Mouse (Mus musculus) Muller cell, postnatal 12 days (primary cell): ENCODE results near the gene Tyrp1.

ENCODE experiments used
- DNase-seq: peaks from one replicate; pipeline ENCODE4 v3.0.0-alpha.2; 2015; ENCODE audit errors: inconsistent ontology term

Gene Tyrp1

DNA sequence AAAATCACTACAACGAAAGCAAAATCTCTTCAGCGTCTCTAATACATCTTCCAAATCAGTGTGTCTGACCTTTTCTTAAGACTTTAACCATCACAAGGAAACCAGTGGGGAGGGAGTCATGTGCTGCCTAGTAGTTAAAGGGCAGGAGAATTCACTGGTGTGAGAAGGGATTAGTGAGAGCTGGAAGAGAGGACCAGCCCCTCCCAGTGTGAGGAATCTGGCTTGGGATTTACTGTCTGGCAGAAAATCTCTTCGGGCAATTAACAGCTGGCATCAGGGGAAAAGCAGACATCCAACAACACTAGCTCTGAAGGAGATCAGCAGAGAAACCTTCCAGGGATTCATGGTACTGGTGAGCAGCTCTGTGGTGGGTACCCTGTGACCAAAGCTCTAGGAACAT is at the start of gene Tyrp1:
TSS of gene Tyrp1 (plus strand) at position 74 of the 400 bp plus-strand sequence.
- DNase-seq = peak; percentile 47

DNA sequence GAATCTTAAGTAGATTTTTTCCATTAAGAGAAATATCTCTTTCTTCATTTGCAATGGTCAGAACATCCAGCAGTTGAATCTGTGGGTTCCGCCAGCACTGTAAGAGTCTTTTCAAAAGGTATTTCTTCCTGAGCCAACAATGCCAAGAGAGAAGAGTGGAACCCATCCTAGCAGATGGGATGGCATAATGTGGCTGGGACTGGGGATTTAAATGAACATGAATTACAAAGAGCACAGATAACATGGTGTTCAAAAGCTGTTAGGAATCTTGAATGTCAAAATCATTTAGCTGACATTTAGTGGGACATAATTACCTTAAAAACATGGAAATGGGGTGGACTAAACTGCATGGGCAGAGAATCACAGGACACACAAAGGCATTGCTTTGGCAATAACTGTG is 45.6 kb upstream of the Tyrp1 start:
- DNase-seq = no peak

DNA sequence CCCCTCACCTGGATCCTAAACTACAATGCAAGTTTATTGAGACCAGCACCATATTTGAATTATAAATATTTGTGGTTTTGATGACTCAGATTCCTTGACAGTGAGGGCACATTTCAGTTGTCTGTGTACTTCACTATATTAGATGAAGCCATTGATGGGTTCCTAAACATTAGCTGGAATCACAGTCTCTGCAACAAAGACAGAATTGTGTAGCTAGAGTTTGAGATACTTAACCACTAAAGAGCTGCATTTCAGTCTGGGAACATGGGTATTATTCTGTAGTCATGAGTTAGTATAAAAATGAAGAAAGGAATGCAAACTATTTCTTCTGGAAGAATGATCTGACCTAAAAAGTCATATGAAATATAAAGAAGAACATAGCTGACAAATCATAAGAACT is 14.4 kb upstream of the Tyrp1 start:
- peak; percentile 92 for DNase-seq

DNA sequence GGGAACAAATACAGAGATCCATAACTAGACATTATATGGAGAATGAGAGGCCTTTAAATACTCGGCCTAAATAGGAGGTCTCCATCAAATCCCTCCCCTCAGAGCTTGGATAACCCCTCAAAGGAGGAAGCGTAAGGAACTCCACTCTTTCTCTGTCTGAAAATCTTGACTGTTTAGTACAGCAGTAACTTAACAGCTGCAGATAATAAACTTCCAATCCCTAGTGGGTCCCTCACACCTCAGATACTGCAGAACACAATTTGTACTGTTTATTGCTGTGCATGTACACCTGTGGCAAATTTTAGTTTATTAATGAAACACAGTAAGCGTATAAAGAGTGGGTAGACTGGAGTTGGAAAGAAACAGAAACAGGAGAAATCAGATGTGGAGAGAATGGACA is 12.0 kb upstream of the Tyrp1 start:
- DNase-seq = no peak

DNA sequence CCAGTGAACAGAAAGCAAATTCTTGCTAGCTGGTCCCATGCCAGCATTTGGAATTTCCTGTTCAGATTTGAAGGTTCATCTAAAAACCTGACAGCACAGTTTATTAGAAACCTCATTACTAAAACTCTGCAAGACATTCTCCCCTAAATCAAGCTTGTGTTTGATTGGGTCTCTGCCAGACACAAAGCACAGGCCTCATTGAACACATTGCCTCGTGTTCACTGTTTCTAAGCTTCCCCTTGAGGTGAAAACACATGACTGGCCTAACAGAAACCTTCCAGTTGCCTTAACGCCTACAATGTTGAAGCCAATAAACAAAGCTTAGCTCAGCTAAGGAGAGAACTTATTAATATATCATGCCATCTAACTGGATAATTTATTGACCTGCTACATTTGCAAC is 5.7 kb upstream of the Tyrp1 start:
- no peak for DNase-seq

DNA sequence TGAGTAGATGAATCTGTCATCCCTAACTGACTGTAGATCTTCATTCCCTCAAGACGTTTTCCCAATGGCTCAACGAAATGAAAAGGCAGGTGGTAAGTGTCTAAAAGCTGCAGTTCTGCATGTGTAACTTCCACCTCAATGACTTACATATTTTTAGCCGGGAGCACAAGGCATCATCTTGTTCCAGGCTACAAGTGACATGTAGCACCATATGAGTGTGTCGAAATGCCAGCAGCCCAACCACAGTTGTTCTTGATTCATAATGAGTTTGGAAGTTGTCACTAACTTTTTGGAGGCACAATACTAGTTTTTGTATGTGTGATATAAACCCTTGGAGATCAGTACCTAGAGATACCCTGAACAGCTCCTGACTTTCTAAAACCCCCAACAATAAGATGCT is 5.4 kb downstream of the Tyrp1 start:
- no peak for DNase-seq

DNA sequence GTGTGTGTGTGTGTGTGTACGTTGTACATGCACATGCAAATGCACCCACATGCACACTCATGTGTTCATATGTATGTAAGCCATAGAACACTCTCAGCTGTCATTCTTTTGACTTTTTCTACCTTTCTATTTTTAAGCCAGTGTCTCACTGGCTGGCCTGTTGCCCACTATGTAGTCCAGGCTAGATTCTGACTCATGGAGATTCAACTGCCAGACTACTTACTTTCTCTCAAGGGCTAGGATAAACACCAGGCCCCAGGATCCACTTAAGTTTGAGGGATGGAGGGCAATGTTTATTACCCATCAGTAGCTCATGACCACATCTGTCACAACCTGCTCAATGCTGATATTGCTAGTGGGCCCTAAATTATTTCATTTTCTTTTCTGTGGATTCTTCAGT is 8.1 kb downstream of the Tyrp1 start:
- DNase-seq = no peak

DNA sequence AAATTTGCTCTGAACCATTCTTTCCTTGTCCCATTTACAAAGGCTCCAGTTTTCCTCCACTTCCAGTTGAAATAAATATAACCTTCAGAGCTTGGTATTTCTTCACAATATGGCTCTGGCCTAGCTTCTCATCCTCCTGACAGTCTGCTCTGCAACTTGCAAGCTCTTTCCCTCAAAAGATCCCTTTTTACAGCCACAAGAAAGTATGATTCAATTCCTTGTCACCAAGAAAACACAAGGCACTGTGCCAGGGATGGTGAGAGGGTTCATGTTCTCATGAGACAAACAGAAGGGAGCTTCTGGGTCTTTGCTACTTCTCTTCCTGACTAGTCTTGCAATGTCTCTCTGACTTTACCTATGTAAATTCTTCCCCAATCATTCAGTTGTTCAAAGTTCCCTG is 9.8 kb downstream of the Tyrp1 start:
- no peak for DNase-seq

DNA sequence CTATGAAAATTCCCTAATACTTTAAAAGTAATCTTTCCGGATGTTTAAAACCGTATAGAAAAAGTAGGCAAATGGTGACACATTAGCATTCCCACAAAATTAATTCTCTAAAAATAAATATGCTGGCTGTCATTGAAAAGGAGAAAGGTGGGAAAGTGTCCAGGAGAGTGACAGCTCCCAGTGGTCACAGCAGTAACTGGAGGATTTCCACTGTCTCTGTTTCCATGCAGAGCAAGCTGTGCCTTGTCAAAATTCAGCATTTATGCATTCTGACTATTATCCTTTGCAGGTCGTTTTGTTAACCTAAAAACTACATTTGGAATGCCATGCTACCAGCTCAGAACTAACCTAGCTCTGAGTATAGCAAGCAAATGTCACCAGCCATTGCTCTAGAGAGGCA is 12.1 kb downstream of the Tyrp1 start:
- no peak for DNase-seq

DNA sequence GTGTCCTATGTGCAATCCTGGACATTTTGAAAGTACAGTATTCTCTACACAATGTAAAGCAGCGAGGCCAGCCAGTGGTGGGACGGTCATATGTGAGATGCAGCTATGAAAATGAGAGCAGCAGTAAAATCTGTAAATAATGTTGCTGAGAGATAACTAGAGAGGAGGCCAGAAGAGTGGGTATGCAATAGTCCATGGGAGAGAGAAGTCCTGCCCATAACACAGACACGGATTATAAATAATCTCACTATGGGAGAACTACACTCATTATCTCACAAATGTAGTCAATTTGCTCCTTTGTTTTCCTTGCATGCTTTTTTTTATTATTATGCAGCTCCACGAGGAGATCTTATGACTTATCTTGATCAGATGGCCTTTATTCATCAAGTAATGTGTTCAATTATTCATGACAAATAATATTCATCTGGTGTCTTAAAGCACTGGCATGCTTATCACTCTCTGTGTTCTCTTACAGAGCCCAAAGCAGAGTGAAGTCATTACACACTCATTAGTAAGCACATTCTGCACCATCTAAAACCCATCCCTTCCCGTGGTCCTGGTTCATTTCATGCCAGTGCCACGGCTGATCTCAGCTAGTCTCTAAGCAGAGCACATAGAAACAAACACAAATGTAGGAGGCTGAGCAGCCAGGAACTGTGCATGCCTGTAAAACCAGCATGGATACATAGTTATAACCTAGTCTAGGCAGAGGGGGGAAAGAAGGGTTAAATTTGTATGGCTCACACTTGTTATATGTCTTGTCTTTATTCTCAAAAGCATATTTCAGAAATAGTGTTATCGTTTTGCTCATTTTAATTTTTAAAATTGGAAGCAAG is 18.9 kb downstream of the Tyrp1 start:
- no peak for DNase-seq

DNA sequence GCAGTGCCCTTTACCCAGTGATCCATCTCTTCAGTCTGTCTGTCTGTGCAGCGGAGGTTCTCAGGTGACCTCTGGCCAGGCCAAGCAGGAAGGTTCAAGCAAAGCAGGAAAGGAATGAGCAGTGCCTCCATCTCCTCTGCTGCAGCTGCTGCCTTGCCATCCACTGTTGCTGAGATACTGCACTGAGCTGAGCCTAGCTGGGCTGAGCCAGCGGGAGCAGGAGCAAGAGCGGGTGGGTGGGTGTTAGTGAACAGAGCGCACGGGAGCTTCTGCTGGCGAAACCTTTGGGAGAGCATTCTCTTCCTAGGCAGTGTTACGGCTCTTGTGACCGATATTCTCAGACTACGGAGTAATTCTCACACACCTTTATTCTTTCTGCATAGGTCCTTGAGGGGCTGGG is 21.6 kb downstream of the Tyrp1 start:
- no peak for DNase-seq

DNA sequence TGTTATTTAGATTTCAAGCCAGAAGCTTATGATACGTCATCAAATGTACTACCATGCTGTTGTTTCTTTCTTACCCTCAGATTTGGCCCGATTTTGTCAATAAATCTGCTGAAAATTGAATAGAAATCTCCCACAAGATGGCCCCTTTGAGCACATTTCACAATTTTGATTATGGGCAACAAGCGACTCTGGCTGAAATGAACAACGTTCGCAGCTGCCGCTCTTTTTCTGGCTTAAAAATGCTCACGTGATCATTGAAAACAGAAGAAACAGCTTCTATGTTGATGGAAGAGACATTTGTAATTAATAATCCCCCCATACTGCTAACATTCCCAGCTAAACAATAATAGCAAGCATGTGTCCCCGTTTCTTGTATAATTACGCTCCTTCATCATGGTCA is 29.0 kb downstream of the Tyrp1 start:
- no peak for DNase-seq

DNA sequence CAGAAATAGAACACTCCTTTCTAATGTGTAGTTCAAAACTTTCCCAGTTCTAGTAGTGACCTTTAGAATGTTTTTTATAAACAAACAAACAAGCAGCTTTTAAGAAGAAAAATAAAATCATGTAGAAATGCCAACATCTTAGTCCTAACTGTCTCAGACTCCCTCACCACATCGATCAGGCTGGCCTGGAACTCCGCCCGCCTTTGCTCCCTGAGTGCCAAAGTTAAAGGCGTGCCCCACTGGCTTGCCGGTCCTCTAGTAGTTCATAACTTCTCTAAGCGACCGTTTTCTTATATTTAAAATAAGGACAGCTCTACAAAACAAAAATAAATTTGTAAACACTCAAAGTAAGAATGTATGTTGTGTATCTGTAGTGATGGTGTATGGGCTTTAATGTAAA is 30.0 kb downstream of the Tyrp1 start:
- DNase-seq = no peak

DNA sequence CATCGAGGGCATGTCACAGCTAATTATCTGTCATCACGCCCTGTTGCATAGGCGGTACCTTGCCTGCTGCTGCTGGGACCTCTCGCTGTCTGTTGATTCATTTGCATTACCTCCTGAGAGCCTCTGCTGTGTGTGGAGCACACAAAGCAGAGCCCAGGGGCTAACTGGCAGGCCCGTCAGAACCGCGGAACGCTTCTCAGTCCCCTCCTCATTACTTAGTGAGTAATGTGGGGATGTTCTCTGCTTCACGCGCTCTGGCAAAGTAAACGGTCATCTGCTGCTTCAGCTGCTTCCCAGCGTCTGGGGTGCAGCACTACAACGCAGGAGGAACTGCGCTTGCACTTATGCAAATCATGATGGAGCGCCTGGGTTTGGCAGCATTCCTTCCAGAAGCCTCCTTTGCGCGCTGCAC is 30.6 kb downstream of the Tyrp1 start:
- peak; percentile 76 for DNase-seq

DNA sequence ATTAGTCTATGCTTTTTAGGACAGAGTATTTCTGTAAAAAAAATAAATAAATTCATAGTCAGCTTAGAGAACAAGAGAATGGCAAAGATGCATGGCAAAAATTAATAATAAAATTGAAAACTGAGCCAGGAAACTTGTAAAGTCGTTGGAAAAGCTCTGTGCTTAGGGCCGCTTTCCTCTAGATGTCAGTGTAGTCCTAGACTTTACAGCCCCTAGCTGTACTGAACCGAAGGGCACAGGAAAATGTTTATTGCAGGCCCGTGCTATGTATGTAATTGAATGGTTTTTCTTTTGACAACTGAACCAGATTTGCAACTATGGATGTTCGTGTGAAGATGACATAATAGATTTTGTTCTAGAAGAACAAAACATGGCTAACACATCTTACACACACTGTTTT is 32.1 kb downstream of the Tyrp1 start:
- peak; percentile 43 for DNase-seq

DNA sequence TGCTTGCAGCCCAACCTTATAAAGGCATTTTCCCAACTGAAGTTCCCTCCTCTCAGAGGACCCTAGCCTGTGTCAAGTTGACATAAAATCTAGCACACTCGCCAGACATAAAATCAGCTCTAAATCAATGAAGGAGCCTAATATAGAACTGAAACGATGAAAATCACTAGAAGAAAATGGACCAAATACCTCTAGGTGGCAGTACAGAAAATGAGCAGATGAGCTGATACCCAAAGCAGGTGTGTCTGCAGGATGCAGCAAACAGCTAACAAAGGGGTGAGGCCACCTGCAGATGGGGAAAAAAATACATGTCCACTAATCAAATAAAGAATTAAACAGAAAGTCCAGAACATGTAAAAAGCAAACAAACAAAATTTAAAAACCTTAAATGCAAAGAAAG is 35.7 kb downstream of the Tyrp1 start:
- DNase-seq = no peak

DNA sequence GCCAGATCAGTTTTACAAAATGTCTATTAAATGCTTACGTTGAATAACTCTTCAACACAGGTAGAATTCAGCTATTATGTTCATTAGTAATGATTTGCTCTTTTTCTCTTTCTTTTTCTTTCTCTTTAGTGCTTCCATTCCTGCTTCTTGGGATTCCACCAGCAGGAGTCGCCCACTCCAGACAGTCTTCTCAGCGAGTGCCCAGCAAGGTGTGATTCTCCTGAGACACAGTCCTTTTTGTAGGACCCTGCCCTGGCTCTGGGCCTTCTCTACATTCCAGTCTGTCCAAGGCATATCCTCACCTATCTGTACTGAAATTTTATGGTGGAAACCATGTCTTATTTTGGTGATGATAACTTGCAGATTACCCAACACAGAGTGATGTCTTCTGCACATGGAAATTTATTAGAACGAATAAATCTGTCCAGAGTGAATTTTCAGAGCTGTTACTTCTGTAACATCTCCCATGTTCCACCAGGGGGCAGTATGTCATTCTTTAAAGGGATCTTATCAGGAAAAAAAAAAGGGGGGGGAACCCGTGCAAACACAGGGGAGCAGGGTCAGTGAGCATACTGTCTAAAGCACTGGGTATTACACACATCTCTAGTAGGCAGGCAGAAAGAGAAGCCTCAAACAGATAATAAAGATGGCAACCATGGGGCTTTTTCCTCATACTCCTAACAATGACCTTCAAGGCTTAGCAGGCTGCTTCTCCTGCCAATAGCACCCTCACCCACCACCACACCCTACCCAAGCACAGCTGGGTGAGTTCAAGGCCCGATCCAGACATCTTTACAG is 39.1 kb downstream of the Tyrp1 start:
- DNase-seq = peak; percentile 90

DNA sequence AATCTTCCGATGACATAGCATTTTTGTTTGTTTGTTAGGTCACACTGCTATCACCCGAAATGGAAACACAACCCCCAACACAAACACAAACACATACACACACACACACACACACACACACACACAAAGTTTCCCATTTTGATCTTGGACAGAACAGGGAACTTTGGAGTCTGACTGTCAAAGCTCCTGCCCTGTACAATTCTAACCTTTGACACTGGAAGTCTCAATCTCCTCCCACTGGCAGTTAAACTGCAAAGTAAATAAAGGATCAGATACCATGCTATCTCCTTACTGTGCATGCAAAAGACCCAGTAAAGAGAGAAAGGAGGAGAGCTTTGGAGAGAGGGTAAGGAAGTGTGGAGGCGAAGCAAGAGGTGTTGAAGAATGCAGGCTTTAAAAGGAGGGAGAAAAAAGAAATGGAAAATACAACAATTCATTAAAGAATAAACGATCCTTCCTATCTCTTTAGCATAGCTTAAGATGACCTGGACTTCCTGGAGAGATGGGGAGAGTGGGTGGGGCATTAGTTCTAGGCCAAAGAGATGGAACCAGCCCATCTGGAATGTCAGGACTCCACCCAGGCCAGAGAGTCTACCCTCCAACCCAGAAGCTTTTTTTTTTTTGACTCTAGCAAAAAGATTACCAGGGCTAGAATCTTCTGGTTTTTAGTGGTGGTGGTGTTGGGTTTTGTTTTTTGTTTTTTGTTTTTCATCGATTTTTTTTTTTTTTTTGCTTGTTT is 40.4 kb downstream of the Tyrp1 start:
- peak; percentile 6 for DNase-seq

DNA sequence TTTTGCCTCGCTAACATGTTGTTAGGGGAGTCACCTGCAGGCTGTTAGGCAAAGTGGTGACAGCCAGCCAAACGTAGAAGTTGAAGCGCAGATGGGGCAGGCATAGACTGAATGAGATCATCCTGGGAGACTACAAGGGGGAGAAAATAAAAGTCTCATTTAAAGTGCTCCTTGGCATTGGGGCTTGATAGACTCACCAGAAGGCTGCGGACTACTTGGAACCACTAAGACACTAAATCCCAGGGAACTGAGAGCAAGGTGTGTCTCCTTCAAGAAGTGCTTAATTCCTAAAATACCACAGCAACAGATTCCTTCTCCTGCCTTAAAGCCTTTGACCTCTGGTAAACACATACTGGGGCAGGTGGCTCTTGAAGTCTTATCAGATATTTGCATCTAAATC is 41.1 kb downstream of the Tyrp1 start:
- DNase-seq = no peak

DNA sequence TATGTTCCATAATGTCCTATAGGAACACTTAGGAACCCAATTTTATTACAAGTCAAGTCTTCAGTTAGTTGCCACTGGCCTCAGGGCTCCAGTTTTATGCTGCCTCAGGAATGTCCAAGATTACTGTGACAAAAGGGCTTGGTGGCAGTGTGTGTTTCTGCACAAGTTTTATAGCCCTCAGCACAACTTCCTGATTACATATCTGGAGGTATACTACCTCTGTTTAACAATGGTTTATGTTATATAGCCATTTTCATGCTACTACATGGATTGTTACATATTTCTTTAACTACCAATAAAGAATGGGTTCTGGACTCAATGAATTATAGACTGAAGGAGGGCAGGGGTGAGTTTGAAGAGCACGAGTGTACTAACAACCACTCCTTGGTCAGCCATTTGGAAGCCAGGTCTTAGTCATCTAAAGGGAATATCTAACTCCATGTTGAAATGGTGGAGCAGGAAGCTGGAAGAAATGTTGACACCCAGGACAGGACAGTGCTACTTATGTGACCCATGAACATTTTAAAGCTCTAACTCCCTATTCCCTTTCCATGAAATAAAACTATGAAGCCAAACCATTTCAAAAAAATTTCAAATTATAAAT is 48.2 kb downstream of the Tyrp1 start:
- no peak for DNase-seq

DNA sequence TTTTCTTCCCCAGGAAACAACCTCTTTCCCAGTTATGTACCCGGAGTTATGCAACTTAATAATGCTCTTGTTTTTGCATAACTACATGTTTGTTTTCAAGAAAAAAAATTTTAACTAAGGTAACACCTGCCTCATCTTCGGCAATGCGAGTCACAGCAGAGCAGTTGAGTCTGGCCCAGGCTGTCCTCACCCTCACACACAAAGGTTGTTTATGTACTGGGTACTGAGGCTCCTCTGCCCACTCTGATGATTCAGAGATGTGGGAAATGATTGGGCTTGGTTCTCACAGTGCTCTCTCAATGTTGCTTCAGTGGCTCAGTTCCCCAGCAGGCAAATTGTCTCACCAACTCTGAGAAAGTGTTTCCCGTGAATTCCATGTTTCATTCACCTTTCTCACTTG is 52.7 kb downstream of the Tyrp1 start:
- DNase-seq = peak; percentile 66

DNA sequence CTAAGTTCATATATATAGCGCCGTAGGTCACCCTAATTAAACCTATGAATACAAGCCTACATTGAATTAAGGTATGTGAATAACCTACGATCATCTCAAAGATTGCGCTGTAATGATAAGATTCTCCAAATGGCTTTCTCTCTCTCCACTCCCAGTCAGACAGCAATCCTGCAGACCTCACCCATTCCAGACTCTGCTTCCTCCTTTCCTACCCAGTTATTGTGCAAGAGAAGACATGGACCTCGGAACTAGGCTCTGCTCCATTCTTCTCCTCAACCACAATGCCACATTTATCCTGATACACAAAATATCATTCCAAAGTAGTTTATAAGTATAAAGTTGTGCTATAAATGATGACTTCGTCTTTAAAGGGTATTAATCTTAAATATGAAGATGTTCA is 57.1 kb downstream of the Tyrp1 start:
- no peak for DNase-seq
